Mouse (Mus musculus) brain, embryonic 14.5 days (tissue): Measurements from ENCODE around the gene Ap2a1. TPM values are rescaled to one million over a fixed set of nuclear protein-coding genes. Genes with fewer than 3 reads are reported as not detected.
A peak's percentile ranks its signal among the peaks of the same experiment; 100 is the strongest.

Experiments used
- DNase-seq: peaks from one replicate; pipeline ENCODE4 v3.0.0-alpha.2; 2011; ENCODE audit warnings: low read depth
- CTCF ChIP-seq: fragments of 200-500 bp; IDR thresholded peaks from 2 replicates; pipeline ENCODE4 v1.5.1; 2012; ENCODE audit warnings: inconsistent platforms, mild to moderate bottlenecking, moderate library complexity, borderline replicate concordance; ENCODE audit not compliant: insufficient read depth, insufficient read length; ENCODE audit errors: extremely low read depth
- POLR2A ChIP-seq: fragments of 200-500 bp; IDR thresholded peaks from 2 replicates; pipeline ENCODE4 v1.6.1; 2012; ENCODE audit warnings: mild to moderate bottlenecking, inconsistent platforms, borderline replicate concordance; ENCODE audit not compliant: poor library complexity, insufficient read depth, insufficient read length, severe bottlenecking; ENCODE audit errors: extremely low read depth
- polyA plus RNA-seq: library from polyadenylated mRNA; depleted of rRNA; stranded (reverse); fragments of >200 nt; gene quantifications from 2 replicates; pipeline ENCODE4 v1.2.3, GENCODE M21; 2012; rRNA removed

Gene Ap2a1
- polyA plus RNA-seq = 165 and 185 TPM in 2 replicates

DNA sequence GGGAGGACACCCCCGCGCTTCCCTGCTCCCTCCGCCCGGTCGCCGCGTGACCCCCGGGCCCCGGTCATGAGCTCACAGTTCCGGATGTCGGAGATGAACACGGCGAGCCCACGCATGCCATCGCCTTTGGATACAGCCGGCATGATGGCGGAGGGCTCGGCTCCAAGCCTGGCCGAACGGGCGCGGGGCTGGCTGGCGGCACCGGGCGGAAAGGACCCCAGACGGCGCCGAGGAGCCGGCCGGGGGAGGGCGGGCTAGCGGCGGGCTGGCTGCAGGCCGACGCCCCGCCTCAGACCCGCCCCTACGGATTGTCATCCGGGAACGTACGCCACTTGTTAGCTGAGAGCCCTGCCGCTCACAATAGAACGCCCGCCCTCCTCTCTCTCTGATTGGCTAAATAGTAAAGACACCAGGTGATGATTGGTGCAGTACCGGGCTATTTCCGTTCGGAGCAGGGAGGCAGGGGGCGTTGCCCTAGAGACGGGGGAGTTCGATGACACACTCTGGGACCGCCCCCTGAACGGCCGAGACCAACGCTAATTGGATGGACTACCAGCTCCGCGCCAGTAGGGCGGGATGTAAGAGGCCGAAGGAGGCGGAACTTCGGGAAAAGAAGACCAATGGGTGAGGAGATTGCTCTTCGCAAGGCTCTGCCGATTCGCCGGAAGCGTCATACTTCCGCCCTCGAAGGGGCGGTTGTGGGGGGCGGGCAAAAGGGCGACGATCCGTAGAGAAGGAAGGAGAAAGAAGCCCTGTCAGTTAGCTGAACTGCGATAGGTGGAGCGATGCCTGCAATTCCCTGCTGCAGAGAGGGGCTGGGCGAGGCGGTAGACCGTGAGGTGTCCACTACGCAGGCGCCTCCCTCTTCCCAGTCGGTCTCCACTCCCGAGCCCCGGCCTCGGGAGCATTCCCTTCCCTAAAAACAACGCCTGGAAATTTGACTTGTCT lies at the start of gene Ap2a1:
Gene Ap2a1, minus strand, starts transcription at position 293 of the 948 bp plus-strand sequence.
- no peak for TF ChIP-seq CTCF
- TF ChIP-seq POLR2A = peak; percentile 78
- DNase-seq = peak; percentile 100

DNA sequence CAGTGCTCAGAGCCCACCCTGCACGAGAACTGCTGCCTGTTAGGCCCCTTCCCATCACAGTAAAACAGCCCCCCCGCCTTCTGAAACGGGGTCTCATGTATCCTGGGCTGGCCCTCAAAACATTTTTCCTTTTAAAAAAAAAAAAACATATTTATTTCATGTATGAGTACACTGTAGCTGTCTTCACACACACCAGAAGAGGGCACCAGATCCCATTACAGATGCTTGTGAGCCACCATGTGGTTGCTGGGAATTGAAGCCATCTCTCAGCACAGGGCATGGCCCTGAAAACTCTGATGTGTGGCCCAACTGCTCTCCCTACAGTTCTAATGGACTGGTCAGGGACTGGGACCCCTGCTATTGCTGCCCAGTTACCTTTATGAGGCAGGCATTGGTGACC lies 49.0 kb upstream of the Ap2a1 start:
- TF ChIP-seq CTCF (no peak), POLR2A (no peak)
- no peak for DNase-seq

DNA sequence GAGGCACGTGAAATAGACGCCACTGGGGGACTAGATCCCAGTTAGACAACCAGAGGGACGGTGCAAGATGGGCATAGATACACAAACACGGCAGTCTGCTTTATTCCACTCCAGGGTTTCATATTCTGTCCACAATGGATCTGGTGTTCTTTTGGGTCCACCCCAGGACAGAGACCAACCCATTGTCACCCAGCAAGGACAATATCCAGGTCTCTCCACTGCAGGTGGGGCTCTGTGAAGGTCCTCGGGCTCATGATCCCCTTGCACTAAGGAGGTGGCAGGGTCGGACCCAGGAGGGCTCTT lies 45.8 kb upstream of the Ap2a1 start:
- no peak for DNase-seq
- TF ChIP-seq POLR2A (no peak), CTCF (no peak)

DNA sequence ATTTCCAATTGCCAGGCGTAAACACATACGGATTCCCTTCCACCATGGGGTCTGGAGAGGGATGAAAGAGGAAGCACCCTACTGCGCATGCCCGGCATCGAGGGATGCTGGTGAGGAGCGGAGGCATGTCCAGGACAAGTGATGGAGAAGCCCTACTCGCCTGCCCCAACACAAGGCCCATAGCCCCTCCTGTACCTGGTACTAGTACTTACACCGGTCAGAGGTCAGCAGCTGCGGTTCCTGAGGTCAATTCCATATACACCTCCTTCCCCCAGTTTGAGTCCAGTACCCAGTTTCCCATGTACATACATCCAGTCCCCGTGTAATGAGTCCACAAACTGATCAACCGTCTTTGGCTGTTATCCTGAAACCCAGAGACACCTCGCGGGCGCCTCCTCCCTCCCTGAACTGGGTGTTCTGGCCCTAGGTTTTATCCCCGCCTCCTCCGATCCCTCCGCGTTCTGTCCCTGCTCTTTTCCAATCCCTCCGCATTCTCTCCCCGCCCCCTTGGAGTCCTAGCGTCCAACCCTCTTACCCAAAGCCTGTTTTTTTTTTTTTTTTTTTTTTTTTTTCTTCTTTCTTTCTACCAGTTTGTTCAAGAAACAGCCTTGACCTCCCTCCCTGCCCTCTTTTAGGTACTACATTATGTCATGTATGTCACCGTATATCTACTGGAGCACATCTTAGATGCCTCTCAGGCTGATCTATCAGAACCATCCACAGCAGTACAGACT lies 45.3 kb upstream of the Ap2a1 start, which contains the start of gene Cpt1c:
Gene Cpt1c, minus strand, starts transcription at position 469 of the 734 bp plus-strand sequence.
- TF ChIP-seq POLR2A (peak; percentile 67; the same call in 1 of the 2 replicates), CTCF (no peak)
- peak; percentile 97 for DNase-seq

- no peak for DNase-seq
- TF ChIP-seq CTCF = no peak
- no peak for TF ChIP-seq POLR2A
Measured at GRCm38 (mm10) chr7:44973415-44974130, 44.3 kb upstream of the Ap2a1 start.

DNA sequence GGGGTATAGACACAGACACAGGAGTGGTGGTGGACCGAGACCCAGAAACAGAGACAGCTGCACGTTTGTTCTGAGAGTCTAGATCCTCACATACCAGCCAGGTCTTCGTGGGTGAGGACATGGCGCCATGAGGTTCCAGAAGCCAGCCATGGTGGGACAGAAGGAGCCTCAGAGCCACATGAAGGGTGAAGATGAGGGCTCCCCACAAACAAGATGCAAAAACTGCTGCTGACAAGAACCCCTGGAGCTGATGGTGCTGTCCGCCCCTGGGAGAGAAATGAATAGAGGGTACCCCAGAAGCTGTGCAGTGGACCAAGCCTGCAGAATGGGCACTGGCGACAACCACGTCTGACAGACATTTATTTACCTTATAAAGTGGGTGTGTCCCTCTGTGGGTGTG lies 41.8 kb upstream of the Ap2a1 start:
- DNase-seq = no peak
- TF ChIP-seq CTCF = no peak
- no peak for TF ChIP-seq POLR2A

DNA sequence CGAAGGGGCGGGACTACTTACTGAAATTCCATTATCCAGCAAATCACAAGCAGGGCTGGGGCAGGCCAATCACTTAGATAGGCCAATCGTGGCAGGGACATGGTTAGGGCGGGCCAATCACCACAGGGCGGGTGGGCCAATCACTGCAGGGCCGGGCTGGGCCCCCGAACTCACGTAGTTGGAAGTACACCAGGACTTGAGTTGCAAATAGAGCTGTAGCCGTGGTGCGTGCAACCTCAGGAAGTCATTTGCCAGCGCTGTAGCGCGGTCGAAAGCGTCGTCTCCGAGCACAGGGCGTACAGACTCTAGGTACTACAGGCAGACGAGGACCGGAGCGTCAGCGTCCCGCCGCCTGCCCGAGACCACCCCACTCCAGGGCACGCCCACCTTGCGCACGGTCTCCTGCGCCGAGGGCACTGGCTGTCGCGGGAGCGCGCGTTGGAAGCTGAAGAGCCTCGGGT lies 41.0 kb upstream of the Ap2a1 start:
- TF ChIP-seq POLR2A (no peak), CTCF (no peak)
- peak; percentile 98 for DNase-seq

DNA sequence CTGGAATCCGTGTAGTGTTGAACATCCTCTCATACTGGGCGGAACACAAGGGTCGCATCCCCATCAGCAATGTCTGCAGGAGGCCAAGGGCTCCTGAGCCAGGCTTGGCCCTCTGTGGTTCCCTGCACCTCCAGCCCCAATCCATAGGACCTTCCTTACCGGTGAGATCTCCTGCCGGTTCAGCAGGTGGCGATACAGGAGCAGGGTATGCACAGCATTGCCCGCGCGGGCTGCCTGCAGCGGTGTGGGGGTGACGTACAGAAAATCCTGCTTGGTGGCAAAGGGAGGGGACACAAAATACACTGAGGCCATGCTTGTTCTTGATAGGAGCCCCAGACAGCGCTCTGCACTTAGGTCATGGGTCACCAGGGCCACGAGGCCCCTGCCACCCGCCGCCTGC lies 37.3 kb upstream of the Ap2a1 start:
- no peak for TF ChIP-seq CTCF
- no peak for TF ChIP-seq POLR2A
- no peak for DNase-seq

- TF ChIP-seq POLR2A = no peak
- DNase-seq = no peak
Measured at GRCm38 (mm10) chr7:44965975-44966374, 36.7 kb upstream of the Ap2a1 start.

GRCm38 (mm10) chr7:44964990-44965389 lies 35.7 kb upstream of the Ap2a1 start:
- TF ChIP-seq POLR2A = no peak
- no peak for TF ChIP-seq CTCF
- no peak for DNase-seq

DNA sequence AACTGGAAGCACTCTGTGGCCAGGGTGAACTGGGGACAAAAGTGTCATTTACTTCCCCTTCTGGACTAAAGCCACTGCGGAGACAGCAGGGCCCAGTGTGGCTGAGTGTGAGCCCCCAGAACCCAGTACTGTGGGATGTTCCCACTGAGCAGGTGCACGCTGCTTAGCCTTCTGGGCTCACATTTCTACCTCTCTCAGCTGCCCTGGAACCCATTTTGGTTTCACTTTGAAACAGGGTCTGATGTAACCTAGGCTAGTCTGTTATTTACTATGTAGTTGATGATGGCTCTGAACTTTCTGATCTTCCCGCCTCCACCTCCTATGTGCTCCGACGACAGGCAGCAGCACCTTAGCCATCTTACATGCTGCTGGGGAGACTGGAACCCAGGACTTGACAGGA lies 33.5 kb upstream of the Ap2a1 start:
- DNase-seq = no peak
- TF ChIP-seq POLR2A = no peak
- no peak for TF ChIP-seq CTCF
